Mouse (Mus musculus): Measurements from ENCODE around the gene Cox17. TPM values are rescaled to one million over a fixed set of nuclear protein-coding genes. Genes with fewer than 3 reads are reported as not detected.
A peak's percentile ranks its signal among the peaks of the same experiment; 100 is the strongest.

Cox17 gene
- polyA plus RNA-seq, 1 experiment from 2014 or later: 113 TPM

DNA sequence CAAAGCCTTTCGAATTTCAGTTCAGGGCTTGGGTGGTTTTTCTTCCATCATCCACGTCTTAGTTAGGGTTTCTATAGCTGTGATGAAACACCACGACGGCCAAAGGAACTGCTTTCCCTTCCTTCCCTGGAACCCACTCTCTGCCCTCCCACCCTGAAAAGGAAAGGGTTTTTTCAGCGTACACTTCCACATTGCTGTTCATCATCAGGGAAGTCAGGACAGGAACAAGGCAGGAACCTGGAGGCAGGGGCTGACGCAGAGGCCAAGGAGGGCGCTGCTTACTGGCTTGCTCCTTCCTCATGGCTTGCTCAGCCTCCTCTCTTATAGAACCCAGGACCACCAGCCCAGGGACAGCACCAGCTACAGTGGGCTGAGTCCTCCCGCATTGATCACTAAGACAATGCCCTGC, 30.1 kb downstream of the Cox17 start:
- Histone ChIP-seq H3K9ac (ENCODE audit: low read length) (no peak overlapping the region), H3K9me3 (ENCODE audit: control insufficient read depth, low read length) (no peaks in the 10 kb centered on the region), H3K4me3 (ENCODE audit: low read depth, low read length) (no peak overlapping the region), H3K36me3 (ENCODE audit: control insufficient read depth, insufficient read depth, low read length) (no peaks in the 10 kb centered on the region), H3K27me3 (ENCODE audit: control insufficient read depth, insufficient read depth, low read length) (no peaks in the 10 kb centered on the region), H3K4me2 (ENCODE audit: low read depth) (peak overlapping the region; percentile 13; the same call in 1 of the 2 replicates), H3K4me1 (ENCODE audit: control insufficient read depth, insufficient read depth, low read length) (no peaks in the 10 kb centered on the region), H3K27ac (ENCODE audit: low read depth, low read length) (no peak overlapping the region)
- DNase-seq (ENCODE audit: low spot score) (no peak), ATAC-seq (ENCODE audit: insufficient read depth, low FRiP score, low TSS enrichment) (no peak)
- WGBS: 52% methylated on average over 8 of the region's 8 CpGs

DNA sequence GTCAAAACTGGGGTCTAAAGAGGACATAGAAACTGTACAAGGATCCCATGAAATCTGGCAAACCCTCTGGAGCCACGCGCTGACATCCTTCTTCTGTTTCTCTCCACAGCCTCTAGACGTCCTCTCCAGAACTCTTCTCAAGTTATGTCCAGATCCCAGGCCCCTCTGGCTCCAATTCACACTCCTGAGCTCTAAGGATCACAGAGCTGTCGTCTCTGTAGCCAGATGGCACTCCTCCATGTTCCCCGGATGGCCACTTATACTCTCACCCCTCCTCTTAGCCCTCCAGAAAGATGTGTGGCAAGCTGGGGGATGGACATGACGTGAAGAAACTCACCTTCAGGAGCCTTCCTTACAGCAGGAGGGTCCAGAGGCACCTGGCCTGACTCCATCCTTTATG, 30.8 kb downstream of the Cox17 start:
- 81% methylated on average over 6 of the region's 6 CpGs for WGBS

DNA sequence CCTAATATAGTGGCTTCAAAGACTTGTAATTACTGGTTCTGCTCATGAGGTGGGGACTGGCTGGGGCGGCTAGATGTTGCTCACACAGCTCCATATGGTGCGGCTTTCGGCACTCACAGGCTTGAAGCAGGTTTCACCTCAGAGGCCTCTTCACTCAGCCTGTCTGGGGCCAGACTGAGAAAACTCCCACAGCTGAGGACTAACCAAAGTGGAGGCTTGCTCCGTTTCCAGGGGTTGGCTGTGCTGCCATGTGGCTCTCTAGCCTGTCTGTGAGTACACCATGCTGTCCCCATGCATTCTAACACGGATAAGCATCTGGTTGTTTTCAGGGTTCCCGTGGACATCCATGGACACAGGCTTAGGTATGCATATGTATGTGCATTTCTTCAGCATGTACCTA, 31.8 kb downstream of the Cox17 start:
- H3K9me3 ChIP-seq (ENCODE audit: control insufficient read depth, low read length): no peaks in the 10 kb centered on the region
- H3K36me3 ChIP-seq (ENCODE audit: control insufficient read depth, insufficient read depth, low read length): no peaks in the 10 kb centered on the region
- DNase-seq (ENCODE audit: low spot score): no peak
- no peak overlapping the region for H3K27ac ChIP-seq (ENCODE audit: low read depth, low read length)
- WGBS: 64% methylated on average over 6 of the region's 6 CpGs
- no peaks in the 10 kb centered on the region for H3K4me1 ChIP-seq (ENCODE audit: control insufficient read depth, insufficient read depth, low read length)
- no peak overlapping the region for H3K4me3 ChIP-seq (ENCODE audit: low read depth, low read length)
- H3K4me2 ChIP-seq (ENCODE audit: low read depth): no peak overlapping the region
- no peak for ATAC-seq (ENCODE audit: insufficient read depth, low FRiP score, low TSS enrichment)
- H3K9ac ChIP-seq (ENCODE audit: low read length): no peak overlapping the region
- H3K27me3 ChIP-seq (ENCODE audit: control insufficient read depth, insufficient read depth, low read length): no peaks in the 10 kb centered on the region

More for the DNA sequence above, 30.8 kb downstream of the Cox17 start:
- Histone ChIP-seq H3K4me2 (ENCODE audit: low read depth) (no peak overlapping the region), H3K9ac (ENCODE audit: low read length) (no peak overlapping the region), H3K4me1 (ENCODE audit: control insufficient read depth, insufficient read depth, low read length) (no peaks in the 10 kb centered on the region), H3K4me3 (ENCODE audit: low read depth, low read length) (no peak overlapping the region), H3K36me3 (ENCODE audit: control insufficient read depth, insufficient read depth, low read length) (no peaks in the 10 kb centered on the region), H3K9me3 (ENCODE audit: control insufficient read depth, low read length) (no peaks in the 10 kb centered on the region), H3K27me3 (ENCODE audit: control insufficient read depth, insufficient read depth, low read length) (no peaks in the 10 kb centered on the region), H3K27ac (ENCODE audit: low read depth, low read length) (no peak overlapping the region)
- no peak for ATAC-seq (ENCODE audit: insufficient read depth, low FRiP score, low TSS enrichment)
- no peak for DNase-seq (ENCODE audit: low spot score)

DNA sequence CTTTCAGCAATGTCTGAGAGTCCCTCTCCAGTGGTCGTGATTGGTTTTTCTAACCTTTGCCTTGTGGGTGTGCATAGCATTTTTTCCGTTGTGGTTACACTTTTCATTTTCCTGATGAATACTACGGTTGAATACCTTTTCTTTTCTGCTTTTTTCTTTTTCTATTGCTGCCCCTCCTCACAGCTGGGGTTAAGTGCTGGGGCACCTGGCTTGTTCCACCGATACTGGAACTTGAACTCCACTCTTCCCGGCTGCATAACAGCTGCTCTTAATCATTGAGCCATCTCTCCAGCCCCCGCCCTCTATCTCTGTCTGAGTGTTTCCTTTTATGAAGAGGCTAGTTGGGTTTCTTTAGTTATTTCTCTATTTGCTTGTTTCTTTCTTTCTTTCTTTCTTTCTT, 32.3 kb downstream of the Cox17 start:
- ATAC-seq (ENCODE audit: insufficient read depth, low FRiP score, low TSS enrichment): no peak
- Histone ChIP-seq H3K4me3 (ENCODE audit: low read depth, low read length) (no peak overlapping the region), H3K4me2 (ENCODE audit: low read depth) (no peak overlapping the region), H3K4me1 (ENCODE audit: control insufficient read depth, insufficient read depth, low read length) (no peaks in the 10 kb centered on the region), H3K9ac (ENCODE audit: low read length) (no peak overlapping the region), H3K27me3 (ENCODE audit: control insufficient read depth, insufficient read depth, low read length) (no peaks in the 10 kb centered on the region), H3K36me3 (ENCODE audit: control insufficient read depth, insufficient read depth, low read length) (no peaks in the 10 kb centered on the region), H3K27ac (ENCODE audit: low read depth, low read length) (no peak overlapping the region), H3K9me3 (ENCODE audit: control insufficient read depth, low read length) (no peaks in the 10 kb centered on the region)
- 53% methylated on average over 6 of the region's 6 CpGs for WGBS
- DNase-seq (ENCODE audit: low spot score): no peak

GRCm38 (mm10) chr16:38379493-38379892, 32.7 kb downstream of the Cox17 start:
- Histone ChIP-seq H3K4me1 (ENCODE audit: control insufficient read depth, insufficient read depth, low read length) (no peaks in the 10 kb centered on the region), H3K9me3 (ENCODE audit: control insufficient read depth, low read length) (no peaks in the 10 kb centered on the region), H3K36me3 (ENCODE audit: control insufficient read depth, insufficient read depth, low read length) (no peaks in the 10 kb centered on the region), H3K27ac (ENCODE audit: low read depth, low read length) (no peak overlapping the region), H3K27me3 (ENCODE audit: control insufficient read depth, insufficient read depth, low read length) (no peaks in the 10 kb centered on the region), H3K4me3 (ENCODE audit: low read depth, low read length) (no peak overlapping the region), H3K9ac (ENCODE audit: low read length) (no peak overlapping the region), H3K4me2 (ENCODE audit: low read depth) (no peak overlapping the region)
- DNase-seq (ENCODE audit: low spot score) (no peak), ATAC-seq (ENCODE audit: insufficient read depth, low FRiP score, low TSS enrichment) (no peak)
- 14% methylated on average over 3 of the region's 3 CpGs for WGBS

DNA sequence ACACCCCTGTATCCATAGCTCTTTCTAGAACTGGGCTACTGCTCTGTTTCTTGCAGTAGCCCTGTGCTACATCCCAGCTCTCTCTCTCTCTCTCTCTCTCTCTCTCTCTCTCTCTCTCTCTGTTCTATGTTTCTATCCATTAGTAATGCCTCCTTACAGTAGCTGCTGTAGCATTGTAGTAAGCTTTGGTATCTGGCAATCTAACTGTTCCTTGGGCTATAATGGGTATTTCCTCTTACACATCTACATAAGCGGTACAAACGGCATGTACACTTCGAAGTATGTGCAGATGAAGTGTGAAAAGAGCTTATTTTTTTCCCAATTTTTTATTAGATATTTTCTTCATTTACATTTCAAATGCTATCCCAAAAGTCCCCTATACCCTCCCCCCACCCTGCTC, 33.1 kb downstream of the Cox17 start:
- H3K36me3 ChIP-seq (ENCODE audit: control insufficient read depth, insufficient read depth, low read length): no peaks in the 10 kb centered on the region
- no peak overlapping the region for H3K9ac ChIP-seq (ENCODE audit: low read length)
- DNase-seq (ENCODE audit: low spot score) (no peak), ATAC-seq (ENCODE audit: insufficient read depth, low FRiP score, low TSS enrichment) (no peak)
- H3K9me3 ChIP-seq (ENCODE audit: control insufficient read depth, low read length): no peaks in the 10 kb centered on the region
- WGBS: 94% methylated on average over 3 of the region's 3 CpGs
- no peak overlapping the region for H3K4me2 ChIP-seq (ENCODE audit: low read depth)
- H3K4me1 ChIP-seq (ENCODE audit: control insufficient read depth, insufficient read depth, low read length): no peaks in the 10 kb centered on the region
- no peaks in the 10 kb centered on the region for H3K27me3 ChIP-seq (ENCODE audit: control insufficient read depth, insufficient read depth, low read length)
- no peak overlapping the region for H3K27ac ChIP-seq (ENCODE audit: low read depth, low read length)
- no peak overlapping the region for H3K4me3 ChIP-seq (ENCODE audit: low read depth, low read length)

DNA sequence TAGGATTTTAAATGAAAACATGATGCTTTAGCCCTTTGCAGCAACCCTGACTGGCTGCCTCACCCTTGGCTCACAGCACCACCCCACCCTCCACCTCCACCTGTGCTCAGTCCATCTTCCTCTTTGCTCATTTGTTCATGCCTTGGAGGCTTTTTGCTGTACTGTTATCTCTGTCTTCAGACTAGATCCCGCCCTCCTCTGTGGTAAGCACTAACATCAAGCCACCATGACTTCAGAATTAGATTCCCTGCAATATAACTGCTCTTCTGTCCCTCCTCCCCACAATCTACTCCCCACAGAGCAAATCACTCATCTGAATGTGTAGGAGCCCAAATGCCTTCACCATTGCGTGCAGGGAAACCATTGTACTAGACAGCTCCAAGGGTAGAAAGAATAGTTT, 36.9 kb downstream of the Cox17 start:
- H3K4me1 ChIP-seq (ENCODE audit: control insufficient read depth, insufficient read depth, low read length): no peaks in the 10 kb centered on the region
- no peaks in the 10 kb centered on the region for H3K27me3 ChIP-seq (ENCODE audit: control insufficient read depth, insufficient read depth, low read length)
- H3K4me2 ChIP-seq (ENCODE audit: low read depth): no peak overlapping the region
- H3K9ac ChIP-seq (ENCODE audit: low read length): no peak overlapping the region
- H3K36me3 ChIP-seq (ENCODE audit: control insufficient read depth, insufficient read depth, low read length): no peaks in the 10 kb centered on the region
- H3K4me3 ChIP-seq (ENCODE audit: low read depth, low read length): no peak overlapping the region
- ATAC-seq (ENCODE audit: insufficient read depth, low FRiP score, low TSS enrichment) (no peak), DNase-seq (ENCODE audit: low spot score) (no peak)
- no peak overlapping the region for H3K27ac ChIP-seq (ENCODE audit: low read depth, low read length)
- 79% methylated on average over 2 of the region's 2 CpGs for WGBS
- no peaks in the 10 kb centered on the region for H3K9me3 ChIP-seq (ENCODE audit: control insufficient read depth, low read length)

GRCm38 (mm10) chr16:38385184-38385634, 38.4 kb downstream of the Cox17 start:
- ATAC-seq (ENCODE audit: insufficient read depth, low FRiP score, low TSS enrichment) (no peak), DNase-seq (ENCODE audit: low spot score) (no peak)
- Histone ChIP-seq H3K4me1 (ENCODE audit: control insufficient read depth, insufficient read depth, low read length) (no peaks in the 10 kb centered on the region), H3K9ac (ENCODE audit: low read length) (no peak overlapping the region), H3K9me3 (ENCODE audit: control insufficient read depth, low read length) (no peaks in the 10 kb centered on the region), H3K36me3 (ENCODE audit: control insufficient read depth, insufficient read depth, low read length) (no peaks in the 10 kb centered on the region), H3K4me3 (ENCODE audit: low read depth, low read length) (no peak overlapping the region), H3K27ac (ENCODE audit: low read depth, low read length) (no peak overlapping the region), H3K27me3 (ENCODE audit: control insufficient read depth, insufficient read depth, low read length) (no peaks in the 10 kb centered on the region), H3K4me2 (ENCODE audit: low read depth) (no peak overlapping the region)
- 82% methylated on average over 6 of the region's 6 CpGs for WGBS

- H3K4me2 ChIP-seq (ENCODE audit: low read depth): no peak overlapping the region
- H3K27me3 ChIP-seq (ENCODE audit: control insufficient read depth, insufficient read depth, low read length): no peaks in the 10 kb centered on the region
- no peak overlapping the region for H3K27ac ChIP-seq (ENCODE audit: low read depth, low read length)
- no peaks in the 10 kb centered on the region for H3K4me1 ChIP-seq (ENCODE audit: control insufficient read depth, insufficient read depth, low read length)
- no peaks in the 10 kb centered on the region for H3K36me3 ChIP-seq (ENCODE audit: control insufficient read depth, insufficient read depth, low read length)
- no peak for ATAC-seq (ENCODE audit: insufficient read depth, low FRiP score, low TSS enrichment)
- H3K9ac ChIP-seq (ENCODE audit: low read length): no peak overlapping the region
- DNase-seq (ENCODE audit: low spot score): no peak
- H3K4me3 ChIP-seq (ENCODE audit: low read depth, low read length): no peak overlapping the region
- 97% methylated on average over 4 of the region's 4 CpGs for WGBS
- H3K9me3 ChIP-seq (ENCODE audit: control insufficient read depth, low read length): no peaks in the 10 kb centered on the region
These were observed 38.9 kb downstream of the Cox17 start for GRCm38 (mm10) chr16:38385700-38386099.
